Mouse (Mus musculus) liver, embryonic 11.5 days (tissue): ENCODE results near the gene Tenm2. TPM values are rescaled to one million over a fixed set of nuclear protein-coding genes. Genes with fewer than 3 reads are reported as not detected.

Experiments
- ATAC-seq: fragments of 200-750 bp; cut with Nextera tagmentation; replicated peaks from 2 replicates; pipeline ENCODE4 v1.8.0; 2017; ENCODE audit warnings: moderate number of reproducible peaks, mild to moderate bottlenecking, moderate TSS enrichment, moderate library complexity; ENCODE audit not compliant: low FRiP score
- DNase-seq: peaks from one replicate; pipeline ENCODE4 v3.0.0-alpha.2; 2017; ENCODE audit warnings: low spot score
- H3K27ac ChIP-seq: fragments of 300-500 bp; sonication (generic); 2 replicates; pipeline ENCODE4 v1.5.1; 2014; ENCODE audit warnings: mild to moderate bottlenecking, low read depth, low read length, control low read depth
- H3K27me3 ChIP-seq: fragments of 300-500 bp; sonication (generic); replicated peaks from 2 replicates; pipeline ENCODE4 v1.6.1; 2014; ENCODE audit warnings: low read length, mixed read lengths; ENCODE audit not compliant: control insufficient read depth, insufficient read depth
- H3K36me3 ChIP-seq: fragments of 300-500 bp; sonication (generic); 2 replicates; pipeline ENCODE4 v1.6.1; 2014; ENCODE audit warnings: mild to moderate bottlenecking, low read length, moderate library complexity, mixed read lengths; ENCODE audit not compliant: control insufficient read depth, insufficient read depth
- H3K4me1 ChIP-seq: fragments of 300-500 bp; sonication (generic); replicated peaks from 2 replicates; pipeline ENCODE4 v1.6.1; 2014; ENCODE audit warnings: low read length, mixed read lengths; ENCODE audit not compliant: control insufficient read depth, insufficient read depth
- H3K4me2 ChIP-seq: fragments of 300-500 bp; sonication (generic); 2 replicates; pipeline ENCODE4 v1.6.1; 2014; ENCODE audit warnings: mild to moderate bottlenecking, control low read depth, moderate library complexity
- H3K4me3 ChIP-seq: fragments of 300-500 bp; sonication (generic); 2 replicates; pipeline ENCODE4 v1.5.1; 2014; ENCODE audit warnings: low read depth, low read length, control low read depth
- H3K9ac ChIP-seq: fragments of 300-500 bp; sonication (generic); 2 replicates; pipeline ENCODE4 v1.6.1; 2014; ENCODE audit warnings: low read depth, low read length, control low read depth
- H3K9me3 ChIP-seq: fragments of 300-500 bp; sonication (generic); 2 replicates; pipeline ENCODE4 v1.6.1; 2016; ENCODE audit warnings: low read length, inconsistent platforms, mixed read lengths; ENCODE audit not compliant: control insufficient read depth
- WGBS: fragments of 180-500 bp; shearing (Covaris S2); extraction: QIAGEN DNeasy Blood & Tissue Kit; methylation state at CpG from one replicate; pipeline ENCODE4 v1.1.7; 2014; 5-methylcytosine and 5-hydroxymethylcytosine counted together
- polyA plus RNA-seq: library from polyadenylated mRNA; unstranded; fragments of >200 nt; fragmentation: Nextera tagmentation; extraction: Ambion mirVana; gene quantifications from 2 replicates; pipeline ENCODE4 v1.2.1, GENCODE M21; 2014

Gene Tenm2
- polyA plus RNA-seq, 1 experiment from 2014 or later: 0.78 TPM

DNA sequence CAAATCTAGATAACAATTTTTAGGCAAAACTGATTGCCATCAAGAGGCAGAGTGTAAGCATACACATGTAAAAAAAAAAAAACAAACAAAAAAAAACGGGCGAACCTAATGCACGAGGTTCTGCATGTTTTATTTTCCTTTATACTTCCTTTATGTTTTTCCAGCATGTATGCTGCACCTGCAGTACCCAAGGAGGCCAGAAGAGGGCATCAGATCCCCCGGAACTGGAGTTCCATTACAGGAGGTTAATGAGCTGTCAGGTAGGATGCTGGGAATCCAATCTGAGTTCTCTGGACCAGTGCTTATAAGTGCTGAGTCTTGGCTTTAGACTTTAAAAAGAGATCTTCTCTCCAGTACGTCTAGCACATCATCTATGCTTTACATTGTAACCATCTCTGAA, 189.1 kb downstream of the Tenm2 start:
- no peaks in the 10 kb centered on the region for H3K36me3 ChIP-seq
- no peaks in the 10 kb centered on the region for H3K27me3 ChIP-seq
- H3K9me3 ChIP-seq: no peaks in the 10 kb centered on the region
- DNase-seq: no peak
- H3K27ac ChIP-seq: no peak overlapping the region
- ATAC-seq: no peak
- no peak overlapping the region for H3K4me2 ChIP-seq
- no peak overlapping the region for H3K4me3 ChIP-seq
- WGBS: 55% methylated on average over 5 of the region's 5 CpGs
- no peak overlapping the region for H3K9ac ChIP-seq
- no peaks in the 10 kb centered on the region for H3K4me1 ChIP-seq

DNA sequence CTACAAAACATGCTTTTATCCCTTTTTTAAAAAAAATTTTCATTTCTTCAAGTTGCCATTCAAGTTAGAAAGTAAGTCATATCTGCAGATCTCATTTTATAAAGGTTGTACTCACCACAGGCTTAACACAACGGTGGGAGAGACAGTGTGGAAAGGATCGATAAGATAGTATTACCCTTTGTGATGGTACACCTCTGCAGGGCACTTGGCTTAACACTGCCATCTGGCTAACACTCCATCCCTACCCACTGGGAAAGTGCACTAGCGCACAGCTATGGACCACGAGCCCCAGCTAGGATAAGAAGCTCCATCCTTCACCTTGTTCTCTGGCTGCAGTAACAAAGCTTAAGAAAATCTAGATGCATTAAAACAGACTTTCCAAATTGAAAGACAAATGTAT, 194.5 kb downstream of the Tenm2 start:
- Histone ChIP-seq H3K4me2 (no peak overlapping the region), H3K4me3 (no peak overlapping the region), H3K4me1 (no peaks in the 10 kb centered on the region), H3K9ac (no peak overlapping the region), H3K27ac (no peak overlapping the region), H3K27me3 (no peaks in the 10 kb centered on the region), H3K36me3 (no peaks in the 10 kb centered on the region), H3K9me3 (no peaks in the 10 kb centered on the region)
- ATAC-seq (no peak), DNase-seq (no peak)
- 72% methylated on average over 4 of the region's 4 CpGs for WGBS

DNA sequence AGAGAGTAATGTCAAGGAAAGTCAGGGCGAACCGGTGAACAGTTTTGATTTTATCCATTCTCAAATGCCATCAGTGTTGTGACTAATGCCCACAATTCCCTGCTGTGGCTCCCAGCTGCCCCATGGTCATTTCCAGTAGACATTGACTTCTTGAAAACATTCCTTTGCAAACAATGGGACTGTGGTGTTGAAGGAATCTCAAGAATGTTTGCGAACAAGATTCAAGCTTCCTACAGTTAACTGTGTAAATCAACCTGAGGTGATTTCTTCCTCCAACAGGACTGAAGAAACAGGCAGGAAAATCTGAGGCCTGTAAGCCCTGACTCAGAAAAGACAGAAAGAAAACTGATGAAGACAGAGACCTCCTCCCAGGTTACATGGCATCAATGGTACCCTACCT, 196.5 kb downstream of the Tenm2 start:
- H3K9ac ChIP-seq: no peak overlapping the region
- no peak overlapping the region for H3K4me3 ChIP-seq
- H3K27ac ChIP-seq: no peak overlapping the region
- no peaks in the 10 kb centered on the region for H3K4me1 ChIP-seq
- 68% methylated on average over 3 of the region's 3 CpGs for WGBS
- no peaks in the 10 kb centered on the region for H3K36me3 ChIP-seq
- no peak for DNase-seq
- H3K27me3 ChIP-seq: no peaks in the 10 kb centered on the region
- no peaks in the 10 kb centered on the region for H3K9me3 ChIP-seq
- no peak overlapping the region for H3K4me2 ChIP-seq
- no peak for ATAC-seq

DNA sequence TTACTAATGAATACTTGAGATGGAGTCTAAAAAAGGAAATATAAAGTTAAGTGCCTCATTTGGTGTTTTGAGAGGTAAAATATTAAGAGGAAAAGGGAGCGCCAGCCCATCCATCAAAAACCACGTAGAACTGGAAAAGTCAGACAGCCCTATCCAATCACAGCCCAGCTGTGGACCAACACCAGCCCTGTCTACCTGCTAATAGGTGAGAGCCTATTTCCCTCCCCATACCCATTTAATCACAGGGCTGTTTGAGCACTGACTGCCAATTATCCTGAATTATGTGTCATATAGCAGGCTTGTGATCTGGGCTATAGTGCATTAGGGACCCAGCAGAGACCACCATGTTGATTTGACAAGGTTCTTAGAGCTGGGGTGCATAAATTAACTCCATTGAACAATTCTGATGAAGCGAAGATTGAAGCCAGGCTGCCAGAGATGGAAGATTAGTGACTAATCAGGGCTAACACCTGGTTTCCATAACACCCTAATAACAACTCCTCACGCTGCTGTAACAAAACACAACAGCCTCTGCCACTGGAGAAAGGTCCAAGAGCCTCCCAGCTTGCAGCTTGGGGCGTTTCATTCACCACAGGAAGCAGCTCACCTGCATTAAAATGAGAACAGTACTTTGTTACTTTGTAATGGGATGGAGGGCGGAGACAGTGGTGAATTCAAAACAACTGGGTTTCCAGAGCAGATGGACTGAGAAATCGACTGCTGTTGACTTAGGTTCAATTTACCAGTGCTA, 204.3 kb downstream of the Tenm2 start:
- DNase-seq: no peak
- Histone ChIP-seq H3K4me2 (no peak overlapping the region), H3K9ac (no peak overlapping the region), H3K36me3 (no peaks in the 10 kb centered on the region), H3K27me3 (no peaks in the 10 kb centered on the region), H3K27ac (no peak overlapping the region), H3K9me3 (no peaks in the 10 kb centered on the region), H3K4me1 (no peaks in the 10 kb centered on the region), H3K4me3 (no peak overlapping the region)
- no peak for ATAC-seq
- 57% methylated on average over 7 of the region's 7 CpGs for WGBS

DNA sequence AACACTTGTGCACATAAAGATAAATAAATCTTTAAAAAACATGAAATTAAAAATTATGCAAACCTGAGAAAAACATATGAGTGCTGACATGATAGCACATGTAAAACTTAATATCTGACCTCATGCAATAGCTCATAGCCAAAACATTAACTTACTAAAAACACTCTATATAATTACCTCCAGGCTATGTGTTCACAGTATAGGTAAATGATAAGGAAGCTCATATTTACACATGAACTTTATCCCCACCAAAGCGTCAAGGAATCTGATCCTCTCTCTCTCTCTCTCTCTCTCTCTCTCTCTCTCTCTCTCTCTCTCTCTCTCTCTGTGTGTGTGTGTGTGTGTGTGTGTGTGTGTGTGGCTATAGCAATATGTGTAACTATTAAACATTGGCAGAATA, 223.9 kb downstream of the Tenm2 start:
- H3K9ac ChIP-seq: no peak overlapping the region
- H3K27me3 ChIP-seq: no peaks in the 10 kb centered on the region
- 76% methylated on average over 1 of the region's 1 CpGs for WGBS
- H3K4me2 ChIP-seq: no peak overlapping the region
- ATAC-seq (no peak), DNase-seq (no peak)
- no peaks in the 10 kb centered on the region for H3K9me3 ChIP-seq
- no peaks in the 10 kb centered on the region for H3K36me3 ChIP-seq
- no peaks in the 10 kb centered on the region for H3K4me1 ChIP-seq
- H3K27ac ChIP-seq: no peak overlapping the region
- H3K4me3 ChIP-seq: no peak overlapping the region

DNA sequence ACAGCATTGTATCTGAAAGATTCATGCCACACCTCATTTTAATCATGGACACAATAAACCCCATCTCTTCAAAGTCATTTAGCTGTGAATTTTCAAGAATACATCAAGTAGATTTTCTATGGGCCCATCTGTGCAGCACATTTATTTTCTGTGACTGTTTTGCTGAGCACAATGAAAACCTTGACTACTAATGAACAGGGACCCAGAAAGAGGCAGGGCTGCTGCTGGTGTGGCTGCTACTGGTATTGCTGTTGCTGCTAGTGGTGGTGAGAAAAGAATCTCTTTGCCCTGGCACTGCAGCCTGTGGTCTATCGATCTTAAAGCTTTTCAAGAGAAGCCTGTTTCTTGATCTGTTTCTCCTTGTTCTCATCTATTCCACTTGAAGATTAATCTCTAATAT, 226.5 kb downstream of the Tenm2 start:
- H3K4me2 ChIP-seq: no peak overlapping the region
- no peak for DNase-seq
- WGBS: 57% methylated on average over 1 of the region's 1 CpGs

DNA sequence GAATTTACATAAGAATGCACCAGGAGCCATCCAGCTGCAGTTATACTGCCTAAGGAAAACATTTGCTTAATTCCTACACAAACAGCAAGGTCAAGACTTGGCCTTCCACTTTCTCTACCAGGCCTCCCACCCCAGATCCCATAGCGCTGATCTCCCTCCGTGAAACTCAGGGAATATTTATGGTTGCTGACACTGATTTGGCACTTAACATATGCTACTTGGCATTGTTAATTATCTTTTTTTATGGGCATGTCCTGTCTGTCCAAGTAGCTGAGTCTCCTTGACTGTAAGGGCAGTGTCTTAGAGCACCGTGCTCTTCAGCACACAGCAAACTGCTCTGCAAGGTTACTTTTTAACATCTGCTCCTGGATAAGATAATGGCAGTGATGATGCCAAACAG, 238.1 kb downstream of the Tenm2 start:
- no peak overlapping the region for H3K4me3 ChIP-seq
- no peak overlapping the region for H3K9ac ChIP-seq
- H3K4me2 ChIP-seq: no peak overlapping the region
- ATAC-seq (no peak), DNase-seq (no peak)
- no peaks in the 10 kb centered on the region for H3K9me3 ChIP-seq
- WGBS: 58% methylated on average over 3 of the region's 3 CpGs
- no peaks in the 10 kb centered on the region for H3K36me3 ChIP-seq
- no peaks in the 10 kb centered on the region for H3K27me3 ChIP-seq
- no peaks in the 10 kb centered on the region for H3K4me1 ChIP-seq
- H3K27ac ChIP-seq: no peak overlapping the region

More for the DNA sequence above, 226.5 kb downstream of the Tenm2 start:
- Histone ChIP-seq H3K9ac (no peak overlapping the region), H3K9me3 (no peaks in the 10 kb centered on the region), H3K27me3 (no peaks in the 10 kb centered on the region), H3K27ac (no peak overlapping the region), H3K4me1 (no peaks in the 10 kb centered on the region), H3K4me3 (no peak overlapping the region), H3K36me3 (no peaks in the 10 kb centered on the region)
- no peak for ATAC-seq

DNA sequence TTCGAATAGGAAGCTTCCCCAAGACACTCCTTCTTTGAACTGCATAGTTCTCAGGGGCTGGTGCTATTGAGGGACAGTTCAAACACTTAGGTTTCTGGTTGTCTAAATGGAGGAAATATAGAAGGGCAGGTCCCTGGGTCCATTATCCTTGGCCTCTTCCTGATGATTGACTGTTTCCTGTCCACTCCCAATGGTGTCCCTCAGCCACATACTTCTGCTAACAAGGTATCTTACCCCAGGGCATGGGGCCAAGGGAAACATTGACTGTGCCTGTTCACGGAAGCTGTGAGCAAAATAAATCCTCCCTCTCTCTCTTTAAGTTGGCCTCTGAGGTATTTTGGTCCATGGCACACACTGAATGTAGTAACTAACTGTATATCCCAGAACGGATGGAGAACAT, 244.9 kb downstream of the Tenm2 start:
- no peaks in the 10 kb centered on the region for H3K27me3 ChIP-seq
- no peak for ATAC-seq
- 70% methylated on average over 3 of the region's 3 CpGs for WGBS
- DNase-seq: no peak
- H3K9ac ChIP-seq: no peak overlapping the region
- H3K27ac ChIP-seq: no peak overlapping the region
- no peaks in the 10 kb centered on the region for H3K9me3 ChIP-seq
- no peaks in the 10 kb centered on the region for H3K36me3 ChIP-seq
- H3K4me1 ChIP-seq: no peaks in the 10 kb centered on the region
- no peak overlapping the region for H3K4me3 ChIP-seq
- H3K4me2 ChIP-seq: no peak overlapping the region

DNA sequence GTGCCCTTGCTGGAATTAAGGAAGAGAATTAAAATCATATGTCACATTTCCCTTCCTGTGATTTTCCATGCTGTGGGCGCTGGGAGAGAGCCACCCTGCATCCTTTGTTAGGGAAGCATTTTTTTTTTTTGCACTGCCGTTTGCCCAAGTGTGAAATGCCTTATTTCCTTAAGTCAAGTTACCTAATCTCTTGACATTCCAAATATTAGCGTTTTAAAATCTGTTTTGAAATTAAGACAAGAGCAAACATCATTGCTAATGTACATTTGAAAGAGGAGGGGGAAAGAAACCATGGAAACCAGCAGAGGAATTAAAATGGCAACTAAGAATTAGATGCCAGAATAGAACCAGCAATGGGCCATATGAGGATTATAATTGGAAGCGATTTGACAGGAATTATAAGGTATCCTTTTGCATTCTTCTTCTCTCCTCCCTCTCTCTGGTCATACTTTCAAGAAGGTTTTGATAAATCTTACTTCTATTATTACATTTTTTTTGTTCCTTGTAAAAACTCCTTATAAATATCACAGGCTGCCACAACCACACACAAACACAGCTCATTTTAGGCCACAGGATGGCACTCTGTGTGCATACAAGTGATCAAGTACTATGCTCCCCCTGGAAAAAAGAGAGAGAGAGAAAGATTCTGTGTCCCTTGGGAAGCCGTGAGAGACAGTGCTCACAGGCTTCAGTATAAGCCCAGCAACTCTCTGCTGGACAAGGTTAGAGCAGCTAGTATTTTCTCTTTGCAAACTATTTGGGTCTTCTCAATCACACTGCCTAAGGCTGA, 246.8 kb downstream of the Tenm2 start:
- H3K27ac ChIP-seq: no peak overlapping the region
- H3K4me2 ChIP-seq: no peak overlapping the region
- WGBS: 48% methylated on average over 5 of the region's 5 CpGs
- no peak overlapping the region for H3K4me3 ChIP-seq
- no peak for DNase-seq
- H3K4me1 ChIP-seq: no peaks in the 10 kb centered on the region
- H3K9ac ChIP-seq: no peak overlapping the region
- no peaks in the 10 kb centered on the region for H3K27me3 ChIP-seq
- H3K36me3 ChIP-seq: no peaks in the 10 kb centered on the region
- H3K9me3 ChIP-seq: no peaks in the 10 kb centered on the region
- ATAC-seq: no peak
